Mouse (Mus musculus) left cerebral cortex, postnatal 4 days (tissue): ENCODE measurements around the gene Cog4. TPM values are rescaled to one million over a fixed set of nuclear protein-coding genes. Genes with fewer than 3 reads are reported as not detected.
"Not testable (repeated sequence)": the region's sequence is repeated elsewhere in the genome, so short reads cannot be mapped to it uniquely, and the experiment has no call there.

Experiments used
- DNase-seq: peaks from one replicate; pipeline ENCODE4 v3.0.0-alpha.2; 2022
- intact Hi-C: fragments of 180-260 bp; cut with DNase I; formaldehyde crosslinking; loops from one replicate; pipeline ENCODE4 v1.15.1; 2025
- total RNA-seq, 2 experiments: library from RNA; stranded (reverse); gene quantifications; 2 replicates each; pipeline ENCODE4 v1.2.3; 2021

The Cog4 gene
- total RNA-seq, 2 experiments from 2014 or later: 46.8 to 47.7 TPM

DNA sequence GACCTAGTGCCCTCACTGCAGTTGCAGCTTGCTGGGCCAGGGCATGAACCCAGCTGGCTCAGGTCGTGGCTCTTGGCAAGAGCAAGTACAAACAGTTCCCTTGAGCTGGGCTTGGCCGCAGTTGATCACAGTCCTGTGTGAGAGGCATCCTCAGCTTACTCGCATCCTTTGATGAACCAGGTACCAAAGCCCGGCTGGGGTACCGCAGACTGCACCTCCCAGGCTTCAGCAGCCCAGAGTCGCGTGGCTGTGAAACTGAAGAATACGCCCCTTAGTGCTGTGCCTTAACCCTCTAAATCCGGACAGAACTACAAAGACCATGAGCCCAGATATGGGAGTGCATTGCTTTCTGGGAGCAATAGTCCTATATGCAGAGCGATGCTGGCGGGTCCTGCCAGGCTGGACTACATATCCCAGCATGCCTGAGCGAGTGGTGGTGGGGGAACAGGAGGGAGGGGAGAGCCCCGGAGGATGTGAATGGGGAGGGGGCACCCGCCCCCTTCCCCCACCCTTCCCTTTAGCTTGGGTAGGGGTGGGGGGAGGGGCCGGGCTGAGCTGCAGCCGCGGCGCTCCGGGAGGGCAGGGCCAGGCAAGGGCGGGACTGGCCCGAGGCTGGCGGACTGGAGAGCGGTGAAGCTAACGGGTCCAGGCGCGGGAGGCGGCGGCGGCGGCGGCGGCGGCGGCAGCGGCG lies 73.1 kb downstream of the Cog4 start, which contains the start of gene St3gal2:
Gene St3gal2 (plus strand): TSS at position 582 of the 691 bp plus-strand sequence.
- DNase-seq: peak; percentile 96
- intact Hi-C loops: no loop called here

GRCm38 (mm10) chr8:110920032-110920772 lies 73.8 kb downstream of the Cog4 start:
- intact Hi-C loops: no loop called here
- no peak for DNase-seq

GRCm38 (mm10) chr8:110920773-110921277 lies 74.4 kb downstream of the Cog4 start:
- intact Hi-C loops: no loop called here

GRCm38 (mm10) chr8:110921492-110922230 lies 75.3 kb downstream of the Cog4 start:
- intact Hi-C loops: no loop called here
- DNase-seq: peak; percentile 18

More at GRCm38 (mm10) chr8:110920773-110921277, 74.4 kb downstream of the Cog4 start:
- DNase-seq: no peak

GRCm38 (mm10) chr8:110925691-110926140 lies 79.3 kb downstream of the Cog4 start:
- DNase-seq: no peak

GRCm38 (mm10) chr8:110926690-110927089 lies 80.3 kb downstream of the Cog4 start:
- no peak for DNase-seq
- intact Hi-C loops: loop anchor here (5.0 kb wide), 1 partner anchor 36 kb away; no protein-coding TSS in a partner anchor

More at GRCm38 (mm10) chr8:110925691-110926140, 79.3 kb downstream of the Cog4 start:
- intact Hi-C loops: loop anchor here (5.0 kb wide), 1 partner anchor 37 kb away; no protein-coding TSS in a partner anchor

- intact Hi-C loops: loop anchor here (5.0 kb wide), 1 partner anchor 34 kb away; no protein-coding TSS in a partner anchor
- DNase-seq: no peak
These were observed 82.0 kb downstream of the Cog4 start for GRCm38 (mm10) chr8:110928435-110928834.

DNA sequence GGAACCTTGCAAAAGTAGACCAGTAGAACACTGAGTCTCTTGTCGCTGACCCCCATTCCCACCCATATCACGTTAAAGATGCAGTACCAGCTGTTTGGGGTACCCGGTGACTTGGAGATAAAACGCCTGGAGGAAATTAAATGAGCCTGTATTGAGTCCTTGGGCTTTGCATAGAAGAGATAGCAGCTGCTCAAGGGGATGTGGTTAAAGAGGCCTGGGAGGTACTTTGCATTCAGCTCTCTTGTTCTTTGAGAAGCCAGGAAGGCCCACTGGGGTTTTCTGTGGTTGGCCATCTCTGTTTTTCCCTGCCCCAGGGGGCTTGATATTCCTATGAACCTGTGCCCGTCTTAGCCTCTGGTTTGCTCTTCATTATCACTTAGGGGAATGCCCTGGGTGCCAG lies 82.7 kb downstream of the Cog4 start:
- DNase-seq: no peak

DNA sequence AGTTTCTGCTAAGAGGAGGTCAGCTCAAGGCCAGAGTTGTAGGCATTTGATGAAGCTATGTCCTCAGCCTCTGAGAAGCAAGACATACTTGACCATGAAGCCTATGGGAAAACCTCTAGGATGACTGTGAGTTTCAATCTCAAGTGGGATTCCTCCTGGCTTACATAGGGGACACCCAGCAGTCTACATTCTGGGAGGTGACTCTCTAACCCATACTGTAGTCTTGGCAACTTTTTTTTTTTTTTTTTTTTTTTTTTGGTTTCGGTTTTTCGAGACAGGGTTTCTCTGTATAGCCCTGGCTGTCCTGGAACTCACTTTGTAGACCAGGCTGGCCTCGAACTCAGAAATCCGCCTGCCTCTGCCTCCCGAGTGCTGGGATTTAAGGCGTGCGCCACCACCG lies 83.3 kb downstream of the Cog4 start:
- DNase-seq: not testable (repeated sequence)
- intact Hi-C loops: loop anchor here (5.0 kb wide), 1 partner anchor 33 kb away; no protein-coding TSS in a partner anchor

More for the DNA sequence above, 82.7 kb downstream of the Cog4 start:
- intact Hi-C loops: loop anchor here (5.0 kb wide), 1 partner anchor 33 kb away; no protein-coding TSS in a partner anchor

DNA sequence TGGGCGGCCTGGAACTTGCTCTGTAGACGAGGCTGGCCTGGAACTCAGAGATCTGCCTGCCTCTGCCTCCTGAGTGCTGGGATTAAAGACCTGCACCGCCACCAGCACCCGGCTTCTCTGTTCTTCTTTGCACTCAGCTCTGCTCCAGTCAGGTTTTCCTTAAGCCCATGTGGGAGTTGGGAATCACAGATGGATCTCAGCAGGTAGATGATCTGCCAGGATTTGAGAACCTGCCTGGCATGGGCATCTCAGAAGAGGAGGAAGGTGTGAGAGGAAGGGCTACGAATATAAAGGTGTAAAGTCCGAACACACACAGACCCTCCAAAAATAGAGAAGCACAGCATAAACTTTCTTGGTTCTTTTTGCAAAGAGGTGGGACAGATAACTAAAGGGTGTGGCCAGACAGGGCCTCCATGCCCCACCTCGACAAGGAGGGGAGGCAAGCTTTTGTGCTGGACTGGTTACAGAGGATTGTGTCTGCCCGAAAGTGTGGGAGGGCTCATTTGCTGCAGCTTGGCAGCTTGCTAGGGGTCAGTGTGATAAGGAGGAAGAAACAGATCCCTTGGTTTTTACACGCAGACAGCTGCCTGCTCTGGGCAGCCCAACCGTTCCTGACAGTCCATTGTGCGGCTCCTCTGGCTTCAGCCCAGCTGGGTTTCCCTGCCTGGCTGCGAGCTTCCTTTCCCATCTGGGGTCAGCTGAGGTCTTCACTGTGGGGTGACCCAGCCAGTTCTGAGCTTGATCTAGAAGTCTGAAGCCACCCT lies 85.0 kb downstream of the Cog4 start:
- peak; percentile 44 for DNase-seq
- intact Hi-C loops: no loop called here

Other genes starting within 250 kb of the Cog4 start
- gene Vac14, start 228.0 kb upstream of the Cog4 start, total RNA-seq: 10 to 100 TPM; 47.3 to 49.0 TPM
- gene Mtss1l, start 125.1 kb upstream of the Cog4 start, total RNA-seq: 100 to 1,000 TPM; 315 to 327 TPM
- gene Il34, start 40.7 kb upstream of the Cog4 start, total RNA-seq: 10 to 100 TPM; 13.8 to 14.2 TPM
- 10 to 100 TPM; 82.3 to 83.9 TPM for gene Sf3b3, start 187 bp downstream of the Cog4 start, total RNA-seq
- gene Fuk, start 55.9 kb downstream of the Cog4 start, total RNA-seq: 1 to 10 TPM; 7.8 to 7.9 TPM
- 10 to 100 TPM; 78.9 to 80.6 TPM for gene St3gal2, start 73.3 kb downstream of the Cog4 start, total RNA-seq
- gene Ddx19a, start 151.2 kb downstream of the Cog4 start, total RNA-seq: 10 to 100 TPM; 43.2 to 44.0 TPM
- 10 to 100 TPM; 21.3 to 21.6 TPM for gene Ddx19b, start 185.2 kb downstream of the Cog4 start, total RNA-seq
- gene Aars, start 186.5 kb downstream of the Cog4 start, total RNA-seq: 100 to 1,000 TPM in 1 of 2 experiments, 10 to 100 TPM in 1; 98.4 to 108 TPM
- not detected for gene Exosc6, start 209.7 kb downstream of the Cog4 start, total RNA-seq
- under 1 TPM in 1 of 2 experiments, not detected in 1; 0.14 TPM for gene Clec18a, start 245.8 kb downstream of the Cog4 start, total RNA-seq
- 10 to 100 TPM; 31.0 to 32.8 TPM for gene Pdpr, start 248.0 kb downstream of the Cog4 start, total RNA-seq